Mouse (Mus musculus) T-cell, adult 2 months (primary cell): Measurements from ENCODE around the gene Gcc1.

Experiments
- DNase-seq: peaks from one replicate; pipeline ENCODE4 v3.0.0; 2022; ENCODE audit warnings: low spot score

Gcc1 gene

DNA sequence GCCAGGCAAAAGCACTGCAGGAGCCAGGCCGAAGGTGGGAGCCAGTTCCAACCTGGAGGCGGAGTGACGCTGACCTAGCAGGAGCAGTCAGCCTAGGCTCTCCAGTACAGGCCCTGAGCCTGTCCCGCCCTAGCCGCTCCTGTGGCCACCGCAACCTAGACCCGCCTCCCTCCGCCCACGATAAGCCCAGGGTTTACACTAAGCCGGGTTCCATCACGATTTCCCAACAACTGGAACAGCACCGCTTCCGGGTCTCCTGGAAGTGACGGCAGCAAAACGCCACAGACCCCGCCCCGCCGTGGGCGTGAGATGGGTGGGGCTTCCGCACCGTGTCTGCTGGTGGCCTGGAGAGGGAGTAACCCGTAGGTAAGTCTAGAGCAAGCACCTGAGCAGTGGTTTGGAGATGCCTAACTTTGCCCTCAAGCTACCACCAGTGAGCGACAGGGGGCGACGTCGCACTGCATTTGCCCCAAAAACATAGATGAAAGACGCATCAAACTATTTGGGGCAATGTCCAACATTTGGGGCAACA, 6.7 kb downstream of the Gcc1 start:
- peak; percentile 97 for DNase-seq

DNA sequence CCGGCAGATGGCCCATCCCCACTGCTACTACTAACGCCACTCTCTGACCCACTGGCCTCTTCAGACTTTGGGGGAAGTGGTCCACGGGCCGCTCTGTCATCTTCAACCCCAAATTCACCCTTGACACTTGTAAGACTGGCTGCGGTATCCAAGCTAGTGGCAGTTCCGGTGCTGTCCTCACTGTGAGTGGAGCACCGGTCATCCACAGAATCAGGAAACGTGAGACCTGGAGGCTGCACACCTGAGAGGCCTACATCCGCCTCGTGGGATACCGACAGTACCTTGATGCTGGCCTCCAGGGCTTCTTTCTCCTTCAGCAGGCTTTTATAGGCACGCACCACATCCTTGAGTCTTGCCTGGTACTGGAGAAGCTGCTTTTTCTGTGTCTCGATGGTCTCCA, 7.3 kb downstream of the Gcc1 start:
- DNase-seq, result no peak

DNA sequence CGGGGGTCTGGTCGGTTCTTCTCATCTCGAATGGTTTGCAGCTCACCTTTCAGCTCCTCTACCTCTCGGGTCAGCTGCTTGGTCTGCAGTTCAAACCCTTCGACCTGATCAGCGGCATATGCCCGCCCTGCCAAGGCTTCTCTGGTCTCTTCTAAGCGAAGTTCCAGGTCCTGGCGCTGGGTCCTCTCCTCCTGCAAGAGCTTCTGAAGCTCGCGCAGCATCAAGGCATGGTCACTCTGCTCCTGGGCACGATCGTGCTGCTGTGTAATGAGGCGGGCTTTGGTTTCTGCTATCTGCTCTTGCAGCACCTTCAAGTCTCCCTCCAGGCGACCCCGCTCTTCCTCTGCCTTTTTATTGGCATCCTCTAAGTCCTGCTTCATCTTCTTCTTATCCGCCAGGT, 7.8 kb downstream of the Gcc1 start:
- DNase-seq, result no peak

- DNase-seq, result no peak
Measured at GRCm38 (mm10) chr6:28419673-28420072, 8.5 kb downstream of the Gcc1 start.

GRCm38 (mm10) chr6:28418449-28418848, 9.7 kb downstream of the Gcc1 start:
- no peak for DNase-seq

DNA sequence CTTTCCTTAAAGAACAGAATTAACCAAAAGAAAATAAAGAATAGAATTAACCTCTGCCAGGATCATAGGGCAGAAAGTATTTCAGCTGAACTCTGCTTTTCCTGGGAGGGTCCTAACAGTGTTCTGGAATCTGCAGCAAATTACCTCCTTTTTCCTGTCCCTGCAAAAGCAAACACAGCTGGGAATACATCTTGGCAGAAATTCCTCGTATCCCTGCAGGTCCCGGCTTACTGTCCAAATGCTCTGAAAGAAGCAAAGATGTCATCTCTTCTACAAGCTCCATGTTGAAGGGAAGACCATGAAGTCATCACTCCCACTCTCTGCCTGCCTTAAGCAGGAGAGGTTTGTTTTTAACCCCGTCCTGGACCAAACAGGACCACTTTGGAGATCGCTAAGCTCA, 11.2 kb downstream of the Gcc1 start:
- DNase-seq, result no peak

GRCm38 (mm10) chr6:28411236-28411635, 17.0 kb downstream of the Gcc1 start:
- no peak for DNase-seq

DNA sequence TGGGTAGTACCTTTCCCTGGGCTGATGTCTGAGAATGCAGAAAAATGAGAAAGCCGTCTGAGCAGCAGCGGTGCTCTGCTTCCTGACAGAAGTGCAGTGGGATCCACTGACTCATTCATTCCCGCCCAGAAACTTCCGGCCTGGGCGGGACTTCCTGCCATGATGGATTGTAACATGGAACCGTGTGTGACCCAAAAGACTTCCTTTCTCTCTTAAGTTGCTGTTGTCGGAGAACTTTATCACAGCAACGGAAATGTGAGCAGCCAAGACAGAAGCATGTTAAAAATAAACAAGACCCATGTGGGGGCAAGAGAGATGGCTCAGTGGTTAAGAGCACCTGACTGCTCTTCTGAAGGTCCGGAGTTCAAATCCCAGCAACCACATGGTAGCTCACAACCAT, 18.1 kb downstream of the Gcc1 start:
- DNase-seq, result peak; percentile 48

GRCm38 (mm10) chr6:28399791-28400190, 28.4 kb downstream of the Gcc1 start:
- no peak for DNase-seq

DNA sequence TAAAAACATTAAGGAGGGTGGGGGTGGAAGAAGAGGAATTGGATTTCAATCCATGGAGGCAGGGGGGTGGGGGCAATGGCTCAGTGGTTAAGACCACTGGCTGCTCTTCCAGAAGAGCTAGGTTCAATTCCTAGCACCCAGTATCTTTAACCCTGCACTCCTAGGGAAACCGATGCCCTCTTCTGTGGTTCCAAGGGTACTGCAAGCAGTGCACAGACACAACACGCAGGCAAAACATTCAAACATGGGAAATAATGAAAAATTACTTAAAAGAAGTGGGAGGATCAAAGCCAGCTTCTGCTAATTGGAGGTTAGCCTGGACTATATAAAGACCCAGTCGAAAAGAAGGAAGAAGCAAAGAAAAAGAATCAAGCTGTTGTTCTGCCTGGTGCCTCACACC, 29.5 kb downstream of the Gcc1 start:
- DNase-seq, result no peak

DNA sequence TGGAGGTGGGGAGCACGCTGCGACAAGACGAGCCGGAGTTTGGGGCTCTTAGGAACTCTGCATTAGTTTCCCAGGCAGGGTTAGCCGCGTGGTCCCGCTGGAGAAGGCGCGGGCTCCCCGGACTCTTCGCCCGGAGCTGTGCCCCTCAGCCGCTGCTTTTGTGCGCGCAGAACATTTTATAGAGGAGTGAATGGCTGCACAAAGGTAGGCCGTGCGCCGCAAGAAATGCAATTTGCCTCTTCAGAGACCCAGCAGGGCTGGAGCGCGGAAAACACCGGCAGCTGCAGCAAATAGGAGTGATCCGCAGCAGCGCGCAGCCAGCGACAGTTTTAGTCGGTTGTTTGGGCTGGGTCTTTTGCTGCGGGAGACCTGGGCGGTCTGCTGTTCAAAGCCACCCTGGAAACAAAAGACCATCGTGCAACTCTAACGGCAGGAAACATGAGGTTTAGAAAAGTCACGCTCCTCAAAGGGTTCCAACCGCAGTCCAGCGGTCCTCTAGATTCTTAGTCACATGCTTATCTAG, 30.4 kb downstream of the Gcc1 start, which contains the start of gene Zfp800:
TSS of gene Zfp800 (minus strand) at position 325 of the 523 bp plus-strand sequence.
- DNase-seq, result peak; percentile 35

- no peak for DNase-seq
Measured at GRCm38 (mm10) chr6:28396853-28397457, 31.2 kb downstream of the Gcc1 start.

GRCm38 (mm10) chr6:28396051-28396852, 31.9 kb downstream of the Gcc1 start:
- DNase-seq, result no peak

DNA sequence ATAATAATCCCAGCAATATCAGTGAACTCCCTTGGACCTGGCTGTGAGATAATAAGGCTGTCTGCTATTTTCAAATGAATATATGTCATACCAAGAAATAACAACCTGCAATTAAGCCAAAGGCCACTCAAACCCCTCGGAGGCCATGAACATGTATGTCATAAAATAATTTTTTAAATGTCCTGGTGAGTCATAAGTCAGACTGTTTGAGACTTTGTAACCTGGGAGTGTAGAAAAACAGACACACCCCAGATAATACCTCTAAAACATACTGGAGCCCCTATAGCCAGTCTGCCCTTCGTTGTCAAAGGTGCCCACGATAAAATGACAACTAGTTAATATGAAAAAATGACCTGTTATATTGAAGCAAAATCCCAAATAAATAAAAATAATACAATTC, 39.2 kb downstream of the Gcc1 start:
- no peak for DNase-seq

DNA sequence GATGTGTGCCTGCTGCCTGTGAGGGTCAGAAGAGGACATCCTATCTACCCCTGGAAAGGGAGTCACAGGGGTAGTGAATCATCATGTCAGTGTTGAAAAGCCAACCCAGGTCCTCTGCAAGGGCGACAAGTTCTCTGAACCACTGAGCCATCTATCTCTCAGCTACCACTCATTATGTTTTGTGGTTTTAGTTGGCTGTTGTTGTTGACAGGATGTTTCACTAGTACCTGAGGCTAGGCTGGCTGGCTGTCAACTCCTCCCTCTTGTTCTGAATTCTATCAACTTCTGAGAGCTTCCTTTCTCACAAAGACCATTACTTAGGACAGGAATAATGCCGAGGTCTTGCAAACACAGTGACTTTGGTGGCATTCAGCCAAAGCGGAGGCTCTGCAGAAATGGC, 43.0 kb downstream of the Gcc1 start:
- no peak for DNase-seq

GRCm38 (mm10) chr6:28381983-28382382, 46.2 kb downstream of the Gcc1 start:
- DNase-seq, result no peak

DNA sequence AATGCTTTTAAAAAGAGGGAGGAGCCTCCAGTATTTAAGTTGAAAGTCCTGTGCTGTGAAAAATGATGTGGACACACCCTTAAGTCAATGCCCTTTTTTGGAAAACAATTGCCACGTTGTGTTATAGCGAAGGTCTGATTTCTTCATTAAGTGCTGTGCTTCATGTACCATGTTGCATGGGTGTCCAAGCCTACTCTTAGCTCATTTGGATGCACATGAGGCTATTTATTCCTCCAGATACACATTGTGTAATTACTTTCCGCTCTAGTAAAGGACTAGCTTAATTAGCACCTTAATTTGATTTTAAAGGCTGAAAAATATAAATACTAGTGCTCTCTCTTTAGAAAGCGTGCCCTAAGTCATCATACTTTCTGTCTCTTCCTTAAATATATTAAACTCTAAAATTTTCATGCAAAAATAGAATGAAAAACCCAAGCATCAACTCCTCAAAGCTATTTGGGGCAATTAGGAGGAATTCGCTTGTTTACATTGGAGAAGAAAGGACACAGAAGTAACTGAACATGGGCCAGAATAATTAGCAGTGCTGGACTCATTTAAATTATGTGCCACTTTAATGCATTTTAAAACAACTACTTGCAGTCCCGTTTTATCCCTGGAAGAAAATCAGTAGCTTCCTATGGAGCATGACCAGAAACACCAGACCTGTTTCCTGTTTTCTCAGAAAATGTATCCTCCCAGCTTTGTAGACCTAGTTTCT, 58.1 kb downstream of the Gcc1 start:
- DNase-seq, result no peak

DNA sequence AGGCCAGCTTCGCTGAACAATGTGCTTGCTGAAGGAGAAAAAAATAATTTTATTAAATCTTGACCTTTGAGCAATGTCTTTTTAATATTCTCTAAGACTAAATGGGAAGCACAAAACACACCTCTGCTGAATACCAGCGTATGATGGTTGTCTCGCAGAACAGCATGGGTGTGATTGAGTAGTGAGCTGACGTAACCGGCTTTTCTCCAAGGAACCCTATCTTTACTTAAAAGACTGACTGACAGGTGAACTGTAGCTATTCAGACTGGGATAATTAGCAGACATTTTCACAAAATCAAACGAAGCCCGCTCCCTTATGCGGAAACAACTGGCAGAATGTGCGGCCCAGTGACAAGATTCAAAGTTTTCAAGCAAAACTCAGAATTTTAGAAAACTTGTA, 60.6 kb downstream of the Gcc1 start:
- DNase-seq, result no peak
